Mouse (Mus musculus): ENCODE results near the gene Btrc. TPM values are rescaled to one million over a fixed set of nuclear protein-coding genes. Genes with fewer than 3 reads are reported as not detected.

Btrc gene
- total and polyA plus RNA-seq, 3 experiments = 11.0 to 20.7 (median 14.0) TPM

DNA sequence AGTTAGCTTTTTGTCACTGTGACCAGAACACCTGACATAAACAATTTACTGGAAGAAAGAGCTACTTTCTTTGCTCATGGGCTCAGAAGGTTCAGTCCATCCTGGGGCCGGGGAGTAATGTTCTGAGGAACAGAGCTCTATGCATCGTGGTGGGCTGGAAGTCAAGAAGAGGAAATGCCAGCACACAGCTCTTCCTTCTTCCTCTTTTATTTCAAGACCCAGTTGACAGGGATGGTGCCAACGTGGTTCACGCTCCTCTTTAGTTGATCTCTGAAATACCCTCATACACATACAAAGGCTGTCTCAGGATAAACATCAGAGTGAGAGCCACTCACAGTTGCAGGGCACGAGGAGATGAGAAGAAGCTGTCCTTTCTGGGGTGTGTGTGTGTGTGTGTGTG lies 42.5 kb upstream of the Btrc start:
- dilution Hi-C loops (cut with MboI; ENCODE audit: extremely low pct_ligation_motif_present, extremely low pct_unique_long_range_greater_than_20kb, low sequenced_read_pairs) = no loop called here
- TF ChIP-seq MAX (IDR thresholded peaks at IDR 0.05; ENCODE audit: low read length) (no peak), MEF2A (IDR thresholded peaks at IDR 0.05; ENCODE audit: borderline replicate concordance, low read depth, low read length) (no peak), ELF1 (IDR thresholded peaks at IDR 0.05; ENCODE audit: low read depth, low read length) (no peak)

DNA sequence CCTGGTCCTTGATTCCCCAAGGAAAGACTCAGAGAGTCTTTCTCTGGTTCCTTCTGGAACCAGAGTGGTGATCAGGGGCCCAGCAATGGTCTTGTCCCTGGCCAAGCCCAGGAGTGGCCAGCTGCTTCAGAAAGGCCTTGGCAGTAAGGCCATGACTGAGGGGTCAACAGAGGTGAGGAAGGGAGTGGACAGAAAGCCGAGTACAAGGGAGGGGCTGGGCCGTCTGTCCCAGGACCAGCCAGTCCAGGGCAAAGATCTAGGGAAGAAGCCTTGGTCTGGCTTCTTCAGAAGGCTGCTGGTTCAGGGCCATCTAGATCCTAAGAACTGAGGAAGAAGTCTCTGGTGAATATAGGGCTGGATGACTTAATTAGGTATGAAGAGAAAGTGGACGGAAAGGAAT lies 34.5 kb upstream of the Btrc start:
- peaks cover 0 to 11% of the 10 kb centered on the region in 2 experiments; a peak in 3 of 4 replicates for H3K4me1 ChIP-seq (ENCODE audit: control insufficient read depth in 1 of 2, insufficient read depth in 2 of 2)

More for the DNA sequence above, 42.5 kb upstream of the Btrc start:
- Histone ChIP-seq H3K27me3 (replicated peaks) (no peaks in the 10 kb centered on the region), H3K36me3 (replicated peaks in 1 of 2; ENCODE audit: control insufficient read depth in 1 of 2, insufficient read depth in 1 of 2, low read length in 1 of 2) (no peaks in the 10 kb centered on the region), H3K27ac (ENCODE audit: insufficient read depth, low read depth) (no peak overlapping the region), H3K4me2 (ENCODE audit: insufficient read depth, low read depth, poor library complexity, severe bottlenecking) (no peak overlapping the region), H3K9ac (ENCODE audit: insufficient read depth, low read depth) (no peak overlapping the region), H3K9me3 (replicated peaks; ENCODE audit: low read length) (no peaks in the 10 kb centered on the region), H3K4me1 (ENCODE audit: control insufficient read depth in 1 of 2, insufficient read depth in 2 of 2) (peaks cover 0 to 6% of the 10 kb centered on the region in 2 experiments; a peak in 3 of 4 replicates), H3K79me2 (replicated peaks; ENCODE audit: control insufficient read depth, extremely low read depth, insufficient read depth, poor library complexity, severe bottlenecking) (no peaks in the 10 kb centered on the region), H3K4me3 (replicated peaks in 1 of 3; ENCODE audit: low read depth in 2 of 3, low read length in 2 of 3, poor library complexity in 1 of 3) (no peak overlapping the region)
- in situ Hi-C loops (cut with MboI; ENCODE audit: low pct_ligation_motif_present, low pct_unique_long_range_greater_than_20kb, low sequenced_read_pairs) = no loop called here
- DNase-seq (ENCODE audit: extremely low read depth) = no peak

GRCm38 (mm10) chr19:45329748-45330298 lies 33.7 kb upstream of the Btrc start:
- no peak overlapping the region for H3K4me2 ChIP-seq (ENCODE audit: insufficient read depth, low read depth, poor library complexity, severe bottlenecking)
- in situ Hi-C loops (cut with MboI; ENCODE audit: low pct_ligation_motif_present, low pct_unique_long_range_greater_than_20kb, low sequenced_read_pairs) = no loop called here

More for the DNA sequence above, 34.5 kb upstream of the Btrc start:
- Histone ChIP-seq H3K9ac (ENCODE audit: insufficient read depth, low read depth) (no peak overlapping the region), H3K27me3 (replicated peaks) (no peaks in the 10 kb centered on the region), H3K4me3 (replicated peaks in 1 of 3; ENCODE audit: low read depth in 2 of 3, low read length in 2 of 3, poor library complexity in 1 of 3) (no peak overlapping the region), H3K79me2 (replicated peaks; ENCODE audit: control insufficient read depth, extremely low read depth, insufficient read depth, poor library complexity, severe bottlenecking) (no peaks in the 10 kb centered on the region), H3K9me3 (replicated peaks; ENCODE audit: low read length) (peaks cover 2% of the 10 kb centered on the region), H3K4me2 (ENCODE audit: insufficient read depth, low read depth, poor library complexity, severe bottlenecking) (no peak overlapping the region), H3K27ac (ENCODE audit: insufficient read depth, low read depth) (no peak overlapping the region), H3K36me3 (replicated peaks in 1 of 2; ENCODE audit: control insufficient read depth in 1 of 2, insufficient read depth in 1 of 2, low read length in 1 of 2) (no peaks in the 10 kb centered on the region)
- dilution Hi-C loops (cut with MboI; ENCODE audit: extremely low pct_ligation_motif_present, extremely low pct_unique_long_range_greater_than_20kb, low sequenced_read_pairs) = no loop called here
- TF ChIP-seq RAD21 (IDR thresholded peaks at IDR 0.05; ENCODE audit: low read depth, low read length) (no peak), JUND (conservative IDR thresholded peaks at IDR 0.05; ENCODE audit: low read depth, low read length) (no peak), ZMIZ1 (IDR thresholded peaks at IDR 0.05; ENCODE audit: low read depth, low read length) (no peak), MEF2A (IDR thresholded peaks at IDR 0.05; ENCODE audit: borderline replicate concordance, low read depth, low read length) (no peak), MAFK (IDR thresholded peaks at IDR 0.05; ENCODE audit: insufficient replicate concordance, low read length) (no peak), SIN3A (IDR thresholded peaks at IDR 0.05; ENCODE audit: low read length) (no peak), UBTF (IDR thresholded peaks at IDR 0.05; ENCODE audit: low read depth, low read length) (no peak), CHD1 (IDR thresholded peaks at IDR 0.05; ENCODE audit: low read depth, low read length) (no peak)
- DNase-seq (ENCODE audit: extremely low read depth) = no peak
- in situ Hi-C loops (cut with MboI; ENCODE audit: low pct_ligation_motif_present, low pct_unique_long_range_greater_than_20kb, low sequenced_read_pairs) = no loop called here

More at GRCm38 (mm10) chr19:45329748-45330298, 33.7 kb upstream of the Btrc start:
- H3K4me3 ChIP-seq (replicated peaks in 1 of 3; ENCODE audit: low read depth in 2 of 3, low read length in 2 of 3, poor library complexity in 1 of 3) = no peak overlapping the region
- no peak overlapping the region for H3K9ac ChIP-seq (ENCODE audit: insufficient read depth, low read depth)
- H3K27me3 ChIP-seq (replicated peaks) = no peaks in the 10 kb centered on the region
- H3K27ac ChIP-seq (ENCODE audit: insufficient read depth, low read depth) = no peak overlapping the region
- no peak for TF ChIP-seq POLR2A (IDR thresholded peaks at IDR 0.05; ENCODE audit: low read depth, low read length)
- TF ChIP-seq RCOR1 (conservative IDR thresholded peaks at IDR 0.05; ENCODE audit: low read depth, low read length) = no peak
- TF ChIP-seq ZC3H11A (IDR thresholded peaks at IDR 0.05; ENCODE audit: low read depth, low read length) = no peak
- no peak for TF ChIP-seq MEF2A (IDR thresholded peaks at IDR 0.05; ENCODE audit: borderline replicate concordance, low read depth, low read length)
- no peak for TF ChIP-seq MAFK (IDR thresholded peaks at IDR 0.05; ENCODE audit: insufficient replicate concordance, low read length)
- no peak for TF ChIP-seq IRF4 (IDR thresholded peaks at IDR 0.05; ENCODE audit: low read depth, low read length)
- no peak for TF ChIP-seq PAX5 (IDR thresholded peaks at IDR 0.05; ENCODE audit: low read length)
- no peak for TF ChIP-seq E2F4 (IDR thresholded peaks at IDR 0.05; ENCODE audit: insufficient replicate concordance, low read depth, low read length)
- TF ChIP-seq UBTF (IDR thresholded peaks at IDR 0.05; ENCODE audit: low read depth, low read length) = no peak
- no peak for TF ChIP-seq ZMIZ1 (IDR thresholded peaks at IDR 0.05; ENCODE audit: low read depth, low read length)
- TF ChIP-seq TBP (conservative IDR thresholded peaks at IDR 0.05; ENCODE audit: low read depth, low read length) = no peak
- H3K4me1 ChIP-seq (ENCODE audit: control insufficient read depth in 1 of 2, insufficient read depth in 2 of 2) = peaks cover 0 to 11% of the 10 kb centered on the region in 2 experiments; a peak in 3 of 4 replicates
- H3K79me2 ChIP-seq (replicated peaks; ENCODE audit: control insufficient read depth, extremely low read depth, insufficient read depth, poor library complexity, severe bottlenecking) = no peaks in the 10 kb centered on the region
- dilution Hi-C loops (cut with MboI; ENCODE audit: extremely low pct_ligation_motif_present, extremely low pct_unique_long_range_greater_than_20kb, low sequenced_read_pairs) = no loop called here
- no peaks in the 10 kb centered on the region for H3K36me3 ChIP-seq (replicated peaks in 1 of 2; ENCODE audit: control insufficient read depth in 1 of 2, insufficient read depth in 1 of 2, low read length in 1 of 2)
- no peak for DNase-seq (ENCODE audit: extremely low read depth)
- H3K9me3 ChIP-seq (replicated peaks; ENCODE audit: low read length) = peaks cover 2% of the 10 kb centered on the region

All from CH12.LX (cell line).